Mouse (Mus musculus): ENCODE measurements around the gene Gse1.

DNA sequence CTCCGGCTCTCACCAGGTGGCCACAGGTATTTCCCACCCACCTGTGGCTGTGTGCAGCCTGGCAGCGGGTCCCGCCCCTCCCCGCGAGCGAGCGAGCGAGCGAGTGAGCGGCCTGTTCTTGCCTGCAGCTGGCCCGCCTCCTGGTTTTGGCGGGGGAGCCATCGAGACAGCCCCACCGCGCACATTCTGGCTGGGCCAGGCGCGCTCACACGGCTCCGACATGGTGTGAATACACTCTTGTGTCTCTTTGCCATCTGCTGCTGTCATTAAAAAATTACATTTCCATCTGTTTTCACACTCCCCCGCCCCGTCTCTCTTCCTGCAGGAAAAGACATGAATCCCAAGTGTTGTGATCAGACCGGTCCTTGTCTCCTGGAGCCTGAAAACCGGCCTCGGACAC lies 370.3 kb downstream of the Gse1 start:
- TF ChIP-seq GATA1 (IDR thresholded peaks at IDR 0.05; ENCODE audit: low read length): no peak
- no peak for TF ChIP-seq TAL1 (IDR thresholded peaks at IDR 0.05; ENCODE audit: low read length)
